Mouse (Mus musculus) 3T3-L1 (cell line): ENCODE measurements around the gene Olfr773.
"Not testable (repeated sequence)": the region's sequence is repeated elsewhere in the genome, so short reads cannot be mapped to it uniquely, and the experiment has no call there.

Source experiments
- DNase-seq: peaks from one replicate; pipeline ENCODE4 v3.0.0-alpha.2; 2015; ENCODE audit warnings: low read depth, low spot score

Olfr773 gene

GRCm38 (mm10) chr10:129187319-129187718, at the start of gene Olfr773:
Gene Olfr773, minus strand, starts transcription at chr10:129187419.
- DNase-seq = not testable (repeated sequence)

DNA sequence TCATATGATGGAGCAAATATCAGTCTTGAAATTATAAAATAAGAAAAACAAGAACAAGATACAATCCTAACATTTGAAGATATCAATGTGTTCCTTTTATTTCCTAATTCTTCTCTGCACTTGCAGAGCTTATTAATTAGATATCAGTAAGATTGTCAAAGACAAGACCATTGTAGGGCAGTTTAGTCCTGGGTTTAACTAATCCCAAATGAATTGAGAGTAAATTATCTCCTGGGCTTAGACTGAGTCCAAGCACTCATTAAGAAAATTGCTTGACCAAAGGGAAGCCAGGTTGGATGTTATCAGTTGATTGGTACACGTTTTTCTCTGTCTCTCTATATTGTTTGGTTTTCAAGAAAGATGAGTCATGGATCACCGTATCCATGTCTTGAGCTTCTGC, 48.7 kb upstream of the Olfr773 start, which contains the start of gene Olfr774:
Gene Olfr774 (plus strand): TSS at position 301 of the 400 bp plus-strand sequence.
- no peak for DNase-seq

- no peak for DNase-seq
Measured at GRCm38 (mm10) chr10:129230737-129231136, 43.5 kb upstream of the Olfr773 start.

DNA sequence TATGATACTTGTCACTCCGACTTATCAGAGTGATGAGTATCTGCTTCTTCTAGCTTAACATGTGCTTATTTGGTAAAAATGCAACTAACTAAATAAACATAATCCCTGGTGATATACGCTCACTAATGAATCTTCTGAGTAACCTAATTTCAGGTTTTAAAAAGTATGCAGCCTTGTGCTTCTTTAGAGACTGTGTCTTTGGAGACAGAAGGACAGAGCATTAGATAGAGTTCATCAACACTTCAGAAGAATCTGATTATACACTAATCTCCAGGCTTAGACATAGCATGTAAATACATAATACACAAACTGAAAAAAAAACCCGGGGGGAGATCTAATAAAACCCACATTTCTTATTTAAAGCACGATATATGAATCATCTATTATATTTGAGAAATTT, 9.4 kb downstream of the Olfr773 start, which contains the start of gene Olfr772:
Gene Olfr772 (minus strand): TSS at position 101 of the 400 bp plus-strand sequence.
- not testable (repeated sequence) for DNase-seq

- no peak for DNase-seq
Measured at GRCm38 (mm10) chr10:129164651-129165050, 22.6 kb downstream of the Olfr773 start, which contains the start of gene Olfr771. Gene Olfr771, minus strand, starts transcription at chr10:129164751.

DNA sequence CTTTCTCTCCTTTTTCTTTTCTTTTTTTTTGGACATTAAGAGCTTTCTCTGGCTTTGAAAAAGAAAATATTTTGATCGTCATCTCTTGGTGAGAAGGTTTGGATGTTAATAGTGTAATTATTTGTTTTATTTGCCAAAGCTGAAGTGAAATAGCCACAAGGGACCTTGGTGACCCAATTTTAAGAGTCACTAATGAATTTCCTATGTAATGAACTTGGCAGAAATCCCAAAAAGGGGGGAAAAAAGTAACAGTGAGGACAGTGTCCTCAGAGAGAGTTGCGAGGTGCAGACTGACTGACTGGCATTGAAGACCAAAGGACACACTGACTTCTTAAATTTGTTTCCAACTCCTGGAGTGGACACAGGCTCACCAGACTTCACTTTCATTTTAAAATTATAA, 48.3 kb downstream of the Olfr773 start, which contains the start of gene Olfr770:
Gene Olfr770 (minus strand): TSS at position 101 of the 400 bp plus-strand sequence.
- DNase-seq = no peak
